Mouse (Mus musculus) lung, postnatal 10 days (tissue): ENCODE data around the gene Crim1.
A peak's percentile ranks its signal among the peaks of the same experiment; 100 is the strongest.

Experiments used
- DNase-seq: peaks from one replicate; pipeline ENCODE4 v3.0.0; 2021

The Crim1 gene

GRCm38 (mm10) chr17:78255711-78256110, 55.7 kb downstream of the Crim1 start:
- DNase-seq = no peak

DNA sequence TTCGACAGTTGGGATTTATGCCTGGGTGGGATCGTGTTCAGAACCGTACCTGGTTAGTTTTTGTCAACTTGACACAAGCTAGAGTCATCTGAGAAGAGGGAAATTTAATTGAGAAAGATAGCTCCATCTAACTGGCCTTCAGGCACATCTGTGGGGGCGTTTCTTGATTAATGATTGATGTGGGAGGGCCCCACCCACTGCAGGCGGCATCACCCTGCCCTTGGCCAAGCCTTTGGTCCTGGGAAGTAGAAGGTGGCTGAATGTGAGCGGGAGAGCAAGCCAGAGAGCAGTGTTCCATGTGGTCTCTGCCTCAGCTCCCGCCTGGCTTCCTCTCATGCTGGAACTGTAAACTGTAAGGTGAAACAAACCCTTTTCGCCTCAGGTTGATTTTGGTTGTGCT, 56.5 kb downstream of the Crim1 start:
- no peak for DNase-seq

DNA sequence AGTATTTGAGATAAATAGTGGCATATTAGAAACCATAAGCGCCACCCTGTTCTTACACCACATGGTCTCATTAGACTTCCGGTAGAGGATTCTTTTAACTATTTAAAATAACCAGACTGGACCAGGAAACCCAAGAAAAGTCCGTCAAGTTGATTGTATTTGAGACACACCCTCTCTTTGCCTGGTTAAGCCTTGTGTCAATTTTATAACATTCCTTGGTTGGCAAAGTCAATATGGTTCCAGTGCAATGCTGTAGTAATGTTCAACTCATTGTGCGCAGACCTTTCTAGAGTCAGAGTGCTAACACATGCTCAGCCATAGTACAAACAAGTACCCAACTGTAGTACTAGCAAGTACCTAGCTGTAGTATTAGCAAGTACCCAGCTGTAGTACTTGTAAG, 61.6 kb downstream of the Crim1 start:
- DNase-seq = no peak

DNA sequence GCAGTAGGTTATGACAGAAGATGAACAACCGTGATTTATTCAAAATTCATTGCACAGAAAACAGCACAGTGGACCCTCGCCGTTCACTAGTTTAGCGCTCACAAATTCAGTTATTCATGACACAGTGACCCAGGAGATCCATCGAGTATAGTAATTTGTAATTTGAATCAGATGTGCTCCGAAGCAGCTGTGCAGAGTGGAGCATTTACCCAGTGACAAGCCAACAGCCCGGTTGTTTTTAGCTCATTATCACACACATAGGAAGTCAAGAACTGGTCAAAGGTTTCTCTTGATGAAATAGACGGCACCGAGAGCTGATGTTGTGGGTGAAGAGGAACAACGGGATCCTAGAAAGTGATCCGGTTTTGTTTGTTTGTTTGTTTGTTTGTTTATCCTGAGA, 64.1 kb downstream of the Crim1 start:
- DNase-seq = no peak

- no peak for DNase-seq
Observed at GRCm38 (mm10) chr17:78265135-78265534, 65.1 kb downstream of the Crim1 start.

DNA sequence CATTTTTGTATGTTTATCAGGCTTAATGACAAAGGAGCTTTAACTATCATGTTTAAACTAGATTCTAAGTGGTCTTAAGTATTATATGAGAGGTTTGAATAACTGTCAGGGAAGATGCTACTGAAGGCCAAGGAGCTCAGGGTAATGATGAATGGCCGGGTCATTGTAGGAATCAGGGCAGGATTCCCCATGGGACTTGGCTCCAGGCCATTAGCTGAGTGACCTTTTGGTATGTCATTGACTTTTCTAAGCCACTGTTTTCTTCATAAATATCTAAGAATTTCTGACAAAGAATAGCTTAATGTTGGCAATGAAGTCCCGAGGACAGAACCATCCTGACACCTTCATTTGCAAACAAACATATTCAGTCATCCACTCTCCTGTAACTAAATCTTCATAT, 66.2 kb downstream of the Crim1 start:
- DNase-seq = no peak

DNA sequence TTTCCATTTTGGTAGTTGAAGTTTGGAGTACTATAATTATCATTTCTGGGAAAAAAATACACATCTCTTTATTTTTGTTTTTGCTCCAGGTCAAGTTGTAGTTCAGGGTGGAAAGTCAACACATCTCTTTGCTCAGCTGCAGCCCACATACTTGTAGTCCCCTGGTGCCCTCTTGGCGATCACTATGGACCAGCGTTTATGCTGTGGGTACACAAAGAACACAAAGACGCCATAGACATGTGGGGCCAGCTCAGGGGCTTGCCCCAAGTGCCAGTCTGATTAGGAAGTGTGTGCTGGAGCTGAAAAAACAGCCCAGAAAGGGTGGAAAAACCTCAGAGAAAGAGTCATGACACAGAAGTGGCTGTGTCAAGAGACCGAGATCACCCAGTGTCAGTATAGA, 68.5 kb downstream of the Crim1 start:
- no peak for DNase-seq

GRCm38 (mm10) chr17:78269311-78269710, 69.3 kb downstream of the Crim1 start:
- DNase-seq = no peak

DNA sequence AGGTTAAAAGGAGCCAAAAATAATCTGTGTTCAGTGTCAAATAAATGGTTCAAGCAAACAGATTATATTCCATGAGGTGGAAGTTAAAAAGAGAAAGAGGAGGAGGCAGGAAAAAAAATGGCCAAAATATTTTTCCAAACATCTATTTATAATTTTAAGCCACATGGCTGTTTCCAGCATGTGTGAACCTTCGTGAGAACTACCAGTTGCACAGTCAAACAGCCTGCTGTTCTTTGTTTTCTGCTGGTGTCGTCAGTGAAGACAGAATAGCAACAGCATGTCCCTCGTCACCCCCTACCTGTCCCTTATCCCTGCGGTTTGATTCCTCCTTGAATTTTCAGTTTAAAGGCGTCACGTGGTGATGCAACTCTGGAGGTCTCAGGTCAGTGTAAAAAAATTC, 70.0 kb downstream of the Crim1 start:
- no peak for DNase-seq

DNA sequence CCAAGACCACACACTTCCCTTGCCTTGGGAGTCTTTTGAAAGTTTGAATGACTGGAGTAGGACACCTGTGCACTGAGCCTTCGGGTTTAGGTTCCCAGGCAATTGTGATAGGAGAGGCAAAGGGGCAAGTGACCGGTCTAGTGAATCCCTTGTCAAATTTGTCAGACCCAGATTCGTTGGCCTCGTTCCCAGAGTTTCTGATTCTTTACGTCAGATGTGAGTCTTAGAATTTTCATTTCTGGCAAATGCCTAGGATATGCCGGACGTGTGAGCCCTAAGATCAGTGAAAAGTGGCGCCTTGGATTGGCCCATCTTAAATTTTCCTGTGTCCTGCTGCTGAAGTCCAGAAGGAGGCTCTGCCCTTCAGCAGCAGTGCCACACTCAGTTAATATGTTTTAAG, 71.7 kb downstream of the Crim1 start:
- DNase-seq = peak; percentile 59

DNA sequence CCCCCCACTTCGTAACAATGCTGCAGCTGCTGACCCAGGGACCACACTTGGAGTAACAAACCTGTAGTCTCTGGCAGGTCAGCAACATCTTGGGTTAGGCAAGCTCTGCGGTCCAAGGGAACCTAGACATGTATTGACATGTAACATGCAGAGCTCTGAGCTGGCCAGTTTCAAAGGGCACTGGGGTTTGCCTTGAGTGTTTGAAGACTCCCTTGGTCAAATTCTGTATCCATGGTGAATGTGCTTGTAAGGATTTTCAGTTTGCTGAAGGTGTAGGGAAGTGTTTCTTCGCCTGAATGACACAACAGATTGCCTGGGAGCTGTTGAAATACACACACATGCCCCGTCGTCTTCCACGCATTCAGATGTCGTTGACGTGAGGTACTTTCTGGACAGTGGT, 72.1 kb downstream of the Crim1 start:
- no peak for DNase-seq

DNA sequence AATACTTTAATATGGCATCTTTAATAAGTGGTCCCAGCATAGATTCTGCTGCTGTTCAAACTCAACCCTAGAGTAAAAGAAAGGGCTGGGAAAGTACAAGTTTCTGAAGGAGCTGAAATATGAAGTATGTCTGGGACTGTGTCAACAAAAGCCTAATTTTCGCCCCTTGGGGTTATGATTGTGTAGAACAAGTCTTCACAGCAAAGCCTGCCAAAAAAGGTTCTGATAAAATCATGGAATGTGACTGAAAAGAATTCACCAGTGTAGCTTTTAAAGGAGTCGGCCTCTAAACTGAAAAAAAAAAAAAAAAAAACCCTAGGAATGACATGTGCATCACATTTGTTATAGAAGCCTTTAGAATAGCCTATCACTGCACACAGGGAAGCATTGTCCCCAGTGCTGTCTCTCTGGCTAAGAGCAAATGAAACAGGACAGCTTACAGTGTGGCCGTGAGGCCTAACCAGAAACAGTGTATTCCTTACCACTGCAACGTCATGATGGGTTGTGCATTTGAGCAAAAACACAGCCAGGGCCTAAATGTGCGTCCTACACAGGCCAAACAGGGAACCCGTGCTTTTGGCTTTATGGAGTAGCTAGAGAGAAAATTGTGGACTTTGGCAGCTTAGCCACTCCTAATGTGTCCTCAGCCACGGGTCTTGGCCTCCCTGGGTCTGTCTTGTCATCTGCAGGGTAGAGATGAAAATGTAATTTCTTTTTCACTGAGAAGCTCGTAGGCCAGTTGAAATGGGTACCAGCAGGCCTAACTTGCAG, 72.8 kb downstream of the Crim1 start:
- DNase-seq = no peak

- no peak for DNase-seq
Observed at GRCm38 (mm10) chr17:78273875-78274274, 73.8 kb downstream of the Crim1 start.

- no peak for DNase-seq
Observed at GRCm38 (mm10) chr17:78274609-78275506, 74.8 kb downstream of the Crim1 start.

GRCm38 (mm10) chr17:78275507-78275813, 75.4 kb downstream of the Crim1 start:
- no peak for DNase-seq

- DNase-seq = no peak
Observed at GRCm38 (mm10) chr17:78279191-78279590, 79.1 kb downstream of the Crim1 start.

- DNase-seq = no peak
Observed at GRCm38 (mm10) chr17:78280991-78281712, 81.1 kb downstream of the Crim1 start.

DNA sequence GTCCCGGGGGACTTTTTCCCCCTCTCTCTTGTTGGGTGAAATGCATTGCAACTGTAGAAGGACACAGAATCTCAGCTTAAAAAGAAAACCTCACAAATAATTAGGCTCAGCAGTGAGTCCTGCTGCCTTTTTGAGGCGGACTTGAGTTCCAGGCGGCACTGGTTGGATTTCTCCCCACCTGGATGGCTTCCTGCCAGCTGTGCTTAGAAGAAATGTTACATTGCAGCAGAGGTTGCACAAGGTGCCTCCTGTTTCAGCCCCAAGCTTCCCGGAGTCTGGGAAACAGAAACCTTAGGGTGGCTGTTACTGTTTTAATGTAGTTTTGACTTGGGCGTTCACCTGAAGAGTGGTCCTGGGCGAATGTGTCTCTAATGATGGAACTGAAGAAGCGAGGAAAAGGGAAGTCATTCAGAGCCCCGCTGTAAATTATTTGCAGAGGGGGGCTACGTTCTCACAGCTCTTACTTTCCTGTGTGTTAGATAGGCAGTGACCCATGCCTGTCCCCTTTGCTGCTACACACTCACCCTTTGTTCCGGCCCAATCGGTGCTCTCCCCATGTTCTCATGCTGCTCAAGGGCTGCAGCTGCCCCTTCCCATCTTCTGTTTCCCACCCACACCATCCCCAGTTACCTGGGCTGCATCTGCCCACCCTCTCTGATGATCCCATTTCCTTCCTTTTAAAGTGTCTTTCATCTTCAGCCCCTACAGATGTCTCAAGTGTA, 83.4 kb downstream of the Crim1 start:
- no peak for DNase-seq

- DNase-seq = no peak
Observed at GRCm38 (mm10) chr17:78286021-78286420, 86.0 kb downstream of the Crim1 start.

DNA sequence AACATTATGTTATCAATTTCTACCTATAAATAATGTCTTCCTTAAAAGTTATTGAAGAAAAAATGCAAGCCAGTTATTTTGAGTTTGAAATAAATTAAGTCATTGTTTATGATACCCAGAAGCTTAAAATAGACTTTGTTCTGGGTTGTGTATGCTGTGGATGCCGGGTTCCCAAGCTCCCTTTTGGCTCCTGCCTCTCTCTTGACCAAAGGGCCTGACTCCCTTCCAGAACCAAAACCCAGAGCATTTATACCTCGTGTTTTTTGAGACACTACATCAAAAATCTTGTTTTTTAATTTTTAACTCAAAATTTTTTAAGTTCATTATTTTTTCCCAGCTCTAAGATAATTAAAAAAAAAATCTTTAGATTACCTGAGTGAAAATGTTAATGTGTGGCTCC, 87.3 kb downstream of the Crim1 start:
- peak; percentile 35 for DNase-seq

DNA sequence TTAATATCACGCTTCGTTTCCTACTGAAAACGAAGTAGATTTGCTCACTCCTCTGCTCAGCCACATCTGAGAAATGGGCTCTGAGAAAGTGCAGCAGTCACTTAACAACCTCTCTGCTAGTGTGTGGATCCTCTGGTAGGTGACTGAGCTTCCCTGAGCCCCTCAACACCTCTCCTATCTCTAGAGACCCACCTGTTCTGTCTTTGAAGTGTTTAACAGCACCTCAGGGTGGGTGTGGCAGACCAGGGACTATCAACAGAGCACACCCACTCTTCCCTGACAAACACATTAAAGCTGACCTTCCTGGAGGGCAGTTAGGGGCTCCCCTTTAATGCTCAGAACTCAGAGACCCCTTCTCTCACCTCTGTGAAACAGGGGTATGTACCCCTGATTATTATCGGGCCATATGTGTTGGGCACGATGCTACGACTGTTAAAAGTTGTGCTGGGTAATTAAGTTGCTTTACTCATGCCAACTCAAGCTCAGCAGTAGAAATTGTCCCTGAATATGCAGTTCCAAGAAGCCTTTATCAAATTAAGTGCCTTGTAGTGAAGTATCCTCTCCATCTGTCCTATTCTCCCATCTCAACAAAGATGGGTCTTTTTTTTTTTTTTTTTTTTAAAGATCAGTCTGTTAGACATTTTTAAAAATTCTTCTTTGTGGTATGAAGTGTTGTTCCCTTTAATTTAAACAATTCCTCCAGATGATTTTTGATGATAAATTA, 90.3 kb downstream of the Crim1 start:
- no peak for DNase-seq

GRCm38 (mm10) chr17:78291030-78291429, 91.0 kb downstream of the Crim1 start:
- DNase-seq = no peak
